Mouse (Mus musculus) neural tube, embryonic 11.5 days (tissue): ENCODE measurements around the gene Rufy1. TPM values are rescaled to one million over a fixed set of nuclear protein-coding genes. Genes with fewer than 3 reads are reported as not detected.
A peak's percentile ranks its signal among the peaks of the same experiment; 100 is the strongest.

ENCODE experiments used
- ATAC-seq: fragments of 200-750 bp; cut with Nextera tagmentation; 2 replicates; pipeline ENCODE4 v1.8.0; 2017; ENCODE audit warnings: moderate number of reproducible peaks, mild to moderate bottlenecking, moderate TSS enrichment, moderate library complexity; ENCODE audit not compliant: insufficient read depth, low FRiP score, low TSS enrichment
- DNase-seq: peaks from one replicate; pipeline ENCODE4 v3.0.0-alpha.2; 2015; ENCODE audit warnings: low spot score
- H3K27ac ChIP-seq: fragments of 300-500 bp; sonication (generic); 2 replicates; pipeline ENCODE4 v1.5.1; 2014; ENCODE audit warnings: low read depth, mild to moderate bottlenecking, low read length
- H3K27me3 ChIP-seq: fragments of 300-500 bp; sonication (generic); 2 replicates; pipeline ENCODE4 v1.6.1; 2014; ENCODE audit warnings: mild to moderate bottlenecking, low read length, mixed read lengths; ENCODE audit not compliant: control insufficient read depth, insufficient read depth
- H3K36me3 ChIP-seq: fragments of 300-500 bp; sonication (generic); 2 replicates; pipeline ENCODE4 v1.6.1; 2014; ENCODE audit warnings: mild to moderate bottlenecking, low read length, moderate library complexity, mixed read lengths; ENCODE audit not compliant: control insufficient read depth, insufficient read depth
- H3K4me1 ChIP-seq: fragments of 300-500 bp; sonication (generic); 2 replicates; pipeline ENCODE4 v1.6.1; 2014; ENCODE audit warnings: low read length, mixed read lengths; ENCODE audit not compliant: control insufficient read depth, insufficient read depth
- H3K4me2 ChIP-seq: fragments of 300-500 bp; sonication (generic); 2 replicates; pipeline ENCODE4 v1.6.1; 2014; ENCODE audit warnings: low read depth, mild to moderate bottlenecking, moderate library complexity
- H3K4me3 ChIP-seq: fragments of 300-500 bp; sonication (generic); 2 replicates; pipeline ENCODE4 v1.5.1; 2014; ENCODE audit warnings: low read depth, low read length
- H3K9ac ChIP-seq: fragments of 300-500 bp; sonication (generic); 2 replicates; pipeline ENCODE4 v1.6.1; 2014; ENCODE audit warnings: mild to moderate bottlenecking, low read length
- H3K9me3 ChIP-seq: fragments of 300-500 bp; sonication (generic); 2 replicates; pipeline ENCODE4 v1.6.1; 2016; ENCODE audit warnings: low read length; ENCODE audit not compliant: control insufficient read depth
- WGBS: fragments of 180-500 bp; shearing (Covaris S2); extraction: QIAGEN DNeasy Blood & Tissue Kit; methylation state at CpG from one replicate; pipeline ENCODE4 v1.1.7; 2014; 5-methylcytosine and 5-hydroxymethylcytosine counted together
- polyA plus RNA-seq: library from polyadenylated mRNA; unstranded; fragments of >200 nt; fragmentation: Nextera tagmentation; extraction: Ambion mirVana; gene quantifications from 2 replicates; pipeline ENCODE4 v1.2.1, GENCODE M21; 2014

The Rufy1 gene
- polyA plus RNA-seq, 1 experiment from 2014 or later: 28.0 TPM

DNA sequence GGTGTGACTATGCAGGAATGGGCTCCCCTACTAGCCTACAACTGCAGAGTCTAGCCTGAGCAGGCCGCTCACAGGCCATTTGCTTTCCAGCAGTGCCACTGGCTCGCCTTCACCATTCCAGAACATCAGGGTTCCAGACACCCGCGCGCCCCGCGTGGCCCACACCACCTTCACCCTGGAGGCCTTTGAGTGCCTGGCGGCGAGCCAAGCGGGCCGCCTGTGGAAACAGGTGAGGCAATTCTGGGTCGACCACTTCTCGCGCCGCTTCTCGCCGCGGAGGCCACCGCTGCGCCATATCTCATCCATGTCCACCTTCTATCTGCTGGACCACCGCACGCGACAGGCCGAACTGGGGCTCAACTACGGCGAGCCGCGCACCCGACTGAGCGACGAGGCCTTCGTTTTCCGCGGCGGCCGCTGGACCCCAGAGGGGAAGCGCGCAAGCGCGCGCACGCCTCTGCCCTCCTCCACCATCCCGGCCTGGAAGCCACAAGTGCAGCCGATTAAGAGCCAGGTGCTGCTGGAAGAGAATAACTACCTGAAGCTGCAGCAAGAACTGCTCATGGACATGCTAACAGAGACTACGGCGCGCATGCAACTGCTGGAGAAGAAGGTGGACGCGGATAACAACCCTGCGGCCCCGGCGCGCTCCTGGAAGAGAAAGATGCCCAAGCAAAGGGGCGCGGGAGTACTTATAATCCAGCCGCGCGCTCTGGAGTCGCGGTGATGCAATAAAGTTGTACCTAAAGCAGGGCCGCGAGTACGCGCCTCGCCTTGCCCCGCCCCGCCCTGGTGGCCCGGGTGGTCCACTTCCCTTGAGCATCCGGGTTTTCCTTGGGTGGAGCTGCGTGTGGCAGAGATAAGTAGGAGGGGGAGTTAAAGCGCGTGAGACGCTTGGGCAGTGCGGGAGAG is 71.7 kb downstream of the Rufy1 start:
- Histone ChIP-seq H3K4me2 (peak overlapping the region; percentile 89), H3K9ac (peak overlapping the region; percentile 58), H3K27ac (no peak overlapping the region), H3K36me3 (no peaks in the 10 kb centered on the region), H3K9me3 (no peaks in the 10 kb centered on the region), H3K27me3 (no peaks in the 10 kb centered on the region; the same call in 1 of the 2 replicates), H3K4me3 (peak overlapping the region; percentile 52), H3K4me1 (no peaks in the 10 kb centered on the region)
- WGBS: 2% methylated on average over 74 of the region's 74 CpGs
- DNase-seq (peak; percentile 68), ATAC-seq (no peak; the same call in 1 of the 2 replicates)

DNA sequence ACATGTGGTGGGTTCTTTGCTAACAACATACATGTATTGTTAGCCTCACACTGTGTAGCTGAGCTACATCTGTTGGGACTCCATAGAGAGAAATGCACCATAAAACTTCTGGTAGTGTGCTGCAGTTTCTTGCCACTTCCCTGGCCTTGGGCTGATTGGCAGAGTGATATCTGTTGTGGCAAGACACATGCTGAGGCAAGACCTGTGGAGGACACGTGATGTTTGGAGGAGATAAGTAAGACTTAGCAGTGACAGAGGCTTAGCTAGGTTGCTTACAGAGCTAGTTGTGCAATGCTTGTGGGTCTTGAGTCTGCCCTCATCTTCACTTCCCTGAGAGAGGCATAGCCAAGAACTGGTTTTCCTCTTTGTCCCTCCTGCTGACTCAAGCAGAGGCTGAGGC is 75.5 kb downstream of the Rufy1 start:
- ATAC-seq: no peak
- no peaks in the 10 kb centered on the region for H3K36me3 ChIP-seq
- H3K4me2 ChIP-seq: no peak overlapping the region
- WGBS: 77% methylated on average over 1 of the region's 1 CpGs
- H3K9ac ChIP-seq: no peak overlapping the region
- H3K27me3 ChIP-seq: no peaks in the 10 kb centered on the region; the same call in 1 of the 2 replicates
- DNase-seq: no peak
- no peaks in the 10 kb centered on the region for H3K4me1 ChIP-seq
- no peaks in the 10 kb centered on the region for H3K9me3 ChIP-seq
- H3K27ac ChIP-seq: no peak overlapping the region
- H3K4me3 ChIP-seq: no peak overlapping the region

DNA sequence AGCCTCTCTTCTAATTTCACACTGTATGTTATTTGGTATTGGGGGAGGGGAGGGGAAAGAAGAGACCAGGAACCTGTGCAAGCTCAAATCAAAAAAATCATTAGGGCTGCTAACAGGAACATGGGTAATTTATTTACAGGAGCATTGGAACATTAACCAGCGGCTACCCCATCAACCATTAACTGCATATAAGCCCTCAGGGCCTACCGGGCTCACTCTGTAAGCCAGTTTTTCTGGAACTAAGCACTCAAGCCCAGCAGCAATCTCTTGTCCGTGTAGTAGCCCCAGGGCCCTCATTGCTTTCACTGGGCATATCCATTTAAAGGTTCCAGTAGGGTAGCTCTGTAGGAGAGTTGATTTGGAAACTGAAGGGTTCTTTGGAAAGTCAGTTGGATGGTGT is 76.1 kb downstream of the Rufy1 start:
- Histone ChIP-seq H3K4me3 (no peak overlapping the region), H3K9ac (no peak overlapping the region), H3K4me2 (no peak overlapping the region), H3K9me3 (no peaks in the 10 kb centered on the region), H3K4me1 (no peaks in the 10 kb centered on the region), H3K27ac (no peak overlapping the region), H3K36me3 (no peaks in the 10 kb centered on the region), H3K27me3 (no peaks in the 10 kb centered on the region; the same call in 1 of the 2 replicates)
- ATAC-seq (no peak), DNase-seq (no peak)
- WGBS: 71% methylated on average over 3 of the region's 3 CpGs

DNA sequence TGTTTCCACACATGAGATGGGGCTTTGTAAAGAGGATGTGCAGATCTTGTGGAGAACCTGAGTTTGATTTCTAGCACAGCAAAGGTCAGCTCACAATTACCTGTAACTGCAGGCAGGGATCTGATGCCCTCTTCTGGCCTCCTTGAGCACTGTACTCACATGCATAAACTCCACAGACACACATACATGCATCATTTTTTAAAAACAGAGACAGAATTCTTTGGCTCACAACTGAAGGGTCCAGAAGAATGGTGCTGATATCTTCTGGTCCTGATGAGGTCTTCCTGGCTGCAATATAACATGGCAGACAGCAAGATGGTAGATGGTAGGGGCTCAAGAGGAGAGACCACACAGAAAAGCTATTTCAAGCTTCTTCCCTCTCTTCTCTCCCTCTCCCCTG is 76.8 kb downstream of the Rufy1 start, which contains the start of gene Cby3:
Cby3 (plus strand) TSS at position 301 of the 400 bp plus-strand sequence.
- Histone ChIP-seq H3K9ac (no peak within 1 kb of the TSS), H3K36me3 (no peaks in the 10 kb centered on the region), H3K9me3 (no peaks in the 10 kb centered on the region), H3K27ac (no peak within 1 kb of the TSS), H3K4me2 (no peak within 1 kb of the TSS), H3K4me1 (no peaks in the 10 kb centered on the region), H3K27me3 (no peaks in the 10 kb centered on the region; the same call in 1 of the 2 replicates), H3K4me3 (no peak within 1 kb of the TSS)
- no peak for ATAC-seq
- no peak for DNase-seq

DNA sequence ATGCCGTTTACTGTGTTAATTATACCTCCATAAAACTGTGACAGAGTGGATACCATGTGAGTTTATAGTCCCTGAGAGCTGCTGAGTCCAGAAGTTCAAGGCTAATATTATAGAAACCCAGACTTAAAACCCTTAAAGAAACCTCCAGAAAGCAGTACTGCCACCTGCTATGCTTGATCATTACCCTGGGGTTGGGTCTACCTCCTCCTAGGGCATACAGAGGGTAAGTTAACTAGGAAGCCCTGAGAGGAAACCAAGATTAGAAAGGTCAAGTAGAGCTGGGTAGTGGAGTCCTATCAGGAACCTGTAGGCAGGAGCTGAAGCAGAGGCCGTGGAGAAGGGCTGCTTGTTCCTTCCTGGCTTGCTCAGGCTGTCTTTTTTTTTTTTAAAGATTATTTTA is 78.7 kb downstream of the Rufy1 start:
- Histone ChIP-seq H3K9ac (no peak overlapping the region), H3K4me1 (no peaks in the 10 kb centered on the region), H3K27ac (no peak overlapping the region), H3K27me3 (no peaks in the 10 kb centered on the region), H3K4me3 (no peak overlapping the region), H3K4me2 (no peak overlapping the region), H3K36me3 (no peaks in the 10 kb centered on the region), H3K9me3 (no peaks in the 10 kb centered on the region)
- DNase-seq: no peak
- 78% methylated on average over 2 of the region's 2 CpGs for WGBS
- ATAC-seq: no peak

DNA sequence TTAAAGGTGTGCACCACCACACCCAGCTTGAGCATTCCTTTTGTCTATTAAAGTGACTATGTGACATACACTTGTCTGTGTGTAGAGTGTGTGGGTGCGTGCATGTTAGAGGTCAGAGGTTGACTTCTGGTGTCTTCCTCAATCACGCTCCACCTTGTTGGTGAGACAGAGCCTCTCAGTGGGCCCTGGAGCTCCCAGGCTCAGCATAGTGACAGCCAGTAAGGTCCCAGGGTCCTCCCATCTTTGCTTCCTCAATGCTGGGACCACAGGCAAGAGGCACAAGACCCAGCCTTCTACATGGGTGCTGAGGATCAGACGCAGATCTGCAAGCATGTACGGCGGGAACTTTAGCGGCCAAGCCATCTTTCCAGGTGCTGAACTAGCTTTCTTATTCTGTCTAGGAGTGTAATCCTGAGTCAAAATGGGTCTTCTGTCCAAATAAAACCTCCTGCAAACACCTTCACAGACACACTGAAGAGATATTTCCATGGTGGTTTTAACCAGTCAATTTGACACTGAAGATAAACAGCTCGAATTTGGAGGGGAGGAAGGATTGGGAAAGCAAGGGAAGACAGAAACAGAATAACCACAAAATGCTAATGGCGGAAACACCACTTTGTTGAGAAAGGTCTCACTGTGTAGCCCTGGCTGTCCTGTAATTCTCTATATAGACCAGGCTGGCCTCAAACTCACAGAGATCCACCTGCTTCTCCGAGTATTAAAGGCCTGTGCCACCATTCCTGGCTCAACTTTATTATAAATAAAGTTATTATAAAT is 84.5 kb downstream of the Rufy1 start:
- no peak overlapping the region for H3K4me2 ChIP-seq
- no peak overlapping the region for H3K27ac ChIP-seq
- ATAC-seq (no peak), DNase-seq (no peak)
- H3K9me3 ChIP-seq: no peaks in the 10 kb centered on the region
- no peaks in the 10 kb centered on the region for H3K4me1 ChIP-seq
- H3K4me3 ChIP-seq: no peak overlapping the region
- H3K36me3 ChIP-seq: no peaks in the 10 kb centered on the region
- 92% methylated on average over 9 of the region's 9 CpGs for WGBS
- no peak overlapping the region for H3K9ac ChIP-seq
- no peaks in the 10 kb centered on the region for H3K27me3 ChIP-seq

DNA sequence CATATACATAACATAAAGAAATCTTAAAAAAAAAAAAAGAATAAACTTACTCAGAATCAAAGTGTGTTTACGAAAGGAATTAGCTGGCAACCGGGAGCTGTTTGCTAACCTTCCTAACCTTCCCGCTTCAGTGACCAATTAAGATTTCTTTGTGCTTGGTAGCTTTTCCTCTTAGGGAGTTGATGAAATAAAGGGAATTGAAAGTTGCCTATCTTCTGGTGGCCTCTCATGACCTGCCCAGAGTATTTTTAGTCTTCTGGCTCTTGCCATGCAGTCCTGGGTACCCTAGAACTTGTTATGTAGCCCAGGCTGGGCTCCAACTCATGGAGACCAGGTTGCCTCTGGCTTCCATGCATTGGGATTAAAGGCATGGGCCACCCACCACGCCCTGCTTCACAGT is 85.4 kb downstream of the Rufy1 start:
- Histone ChIP-seq H3K27ac (no peak overlapping the region), H3K4me2 (no peak overlapping the region), H3K4me3 (no peak overlapping the region), H3K9ac (no peak overlapping the region), H3K27me3 (no peaks in the 10 kb centered on the region), H3K9me3 (no peaks in the 10 kb centered on the region), H3K4me1 (no peaks in the 10 kb centered on the region), H3K36me3 (no peaks in the 10 kb centered on the region)
- DNase-seq (no peak), ATAC-seq (no peak)
- 77% methylated on average over 4 of the region's 4 CpGs for WGBS
